Mouse (Mus musculus): ENCODE measurements at regions not wholly inside any gene's neighbourhood (a gene's known extent, or its start where the extent isn't known, plus 50 kb on each side); places are given as distances from the start of the nearest gene placed in this dataset.

GRCm38 (mm10) chr8:128251723-128252122, 106.7 kb upstream of the Nrp1 start:
- no peak for TF ChIP-seq ZNF384 (IDR thresholded peaks at IDR 0.05; ENCODE audit: low read depth, low read length)
- TF ChIP-seq CHD2 (IDR thresholded peaks at IDR 0.05; ENCODE audit: low read depth, low read length) = no peak
- no peak for TF ChIP-seq HCFC1 (IDR thresholded peaks at IDR 0.05; ENCODE audit: borderline replicate concordance, insufficient read depth, low read length)
- no peak for TF ChIP-seq ZC3H11A (IDR thresholded peaks at IDR 0.05; ENCODE audit: borderline replicate concordance, low read depth, low read length)
- no peak for TF ChIP-seq MAFK (IDR thresholded peaks at IDR 0.05; ENCODE audit: insufficient read depth, low read depth, low read length)

Data from ES-E14 (cell line).